Mouse (Mus musculus): ENCODE data around the gene Tmem156.

- no peak for TF ChIP-seq POLR2A (IDR thresholded peaks at IDR 0.05; ENCODE audit: control insufficient read depth in 1 of 2, insufficient read depth in 1 of 2, low read depth in 1 of 2, low read length in 2 of 2, poor library complexity in 1 of 2)
- no peak for TF ChIP-seq GATA1 (IDR thresholded peaks at IDR 0.05; ENCODE audit: low read depth, low read length)
- TF ChIP-seq USF1 (IDR thresholded peaks at IDR 0.05; ENCODE audit: low read depth, low read length) = no peak
- no peak for TF ChIP-seq EP300 (IDR thresholded peaks at IDR 0.05; ENCODE audit: low read depth in 1 of 2, low read length in 2 of 2)
These were observed 49.3 kb upstream of the Tmem156 start for GRCm38 (mm10) chr5:65141242-65141641.

Measured in MEL (cell line).